Mouse (Mus musculus): ENCODE measurements around the gene Satb1.

Gene Satb1

DNA sequence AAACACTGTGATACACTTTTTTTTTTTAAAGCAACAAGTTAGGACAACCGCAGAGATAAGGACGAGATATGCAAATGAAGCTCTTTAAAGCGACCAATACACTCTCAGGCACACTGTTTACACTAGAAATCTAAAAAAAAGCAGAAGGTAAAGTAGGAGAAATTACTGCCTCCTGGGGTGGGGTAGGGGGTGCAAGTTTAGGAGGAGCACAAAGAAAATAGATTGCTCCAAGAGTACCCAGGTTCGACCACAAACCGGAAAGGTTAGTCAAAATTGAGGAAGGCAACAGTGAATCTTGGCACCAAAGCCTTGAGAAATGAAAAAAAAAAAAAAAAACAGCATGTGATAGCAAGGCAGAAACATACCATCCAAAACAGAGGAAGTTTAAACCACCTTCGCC, 18.8 kb downstream of the Satb1 start:
- no peak for DNase-seq (ENCODE audit: low read depth)

DNA sequence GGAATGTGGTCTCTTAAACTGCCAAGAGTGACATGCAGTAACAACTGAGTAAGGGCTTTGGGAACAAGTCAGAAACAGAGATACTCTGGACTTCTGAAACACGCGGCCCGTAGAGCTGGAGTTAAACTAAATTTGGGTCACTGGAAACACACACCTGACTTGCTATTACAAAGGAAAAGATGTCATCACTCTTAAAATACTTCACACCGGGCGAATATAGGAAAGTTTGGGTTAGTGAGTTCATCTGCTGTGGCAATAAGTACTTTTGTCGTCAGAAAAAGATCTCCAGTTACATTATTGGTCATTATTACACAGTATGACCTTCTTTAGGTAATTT, 19.3 kb downstream of the Satb1 start:
- no peak for DNase-seq (ENCODE audit: low read depth)

DNA sequence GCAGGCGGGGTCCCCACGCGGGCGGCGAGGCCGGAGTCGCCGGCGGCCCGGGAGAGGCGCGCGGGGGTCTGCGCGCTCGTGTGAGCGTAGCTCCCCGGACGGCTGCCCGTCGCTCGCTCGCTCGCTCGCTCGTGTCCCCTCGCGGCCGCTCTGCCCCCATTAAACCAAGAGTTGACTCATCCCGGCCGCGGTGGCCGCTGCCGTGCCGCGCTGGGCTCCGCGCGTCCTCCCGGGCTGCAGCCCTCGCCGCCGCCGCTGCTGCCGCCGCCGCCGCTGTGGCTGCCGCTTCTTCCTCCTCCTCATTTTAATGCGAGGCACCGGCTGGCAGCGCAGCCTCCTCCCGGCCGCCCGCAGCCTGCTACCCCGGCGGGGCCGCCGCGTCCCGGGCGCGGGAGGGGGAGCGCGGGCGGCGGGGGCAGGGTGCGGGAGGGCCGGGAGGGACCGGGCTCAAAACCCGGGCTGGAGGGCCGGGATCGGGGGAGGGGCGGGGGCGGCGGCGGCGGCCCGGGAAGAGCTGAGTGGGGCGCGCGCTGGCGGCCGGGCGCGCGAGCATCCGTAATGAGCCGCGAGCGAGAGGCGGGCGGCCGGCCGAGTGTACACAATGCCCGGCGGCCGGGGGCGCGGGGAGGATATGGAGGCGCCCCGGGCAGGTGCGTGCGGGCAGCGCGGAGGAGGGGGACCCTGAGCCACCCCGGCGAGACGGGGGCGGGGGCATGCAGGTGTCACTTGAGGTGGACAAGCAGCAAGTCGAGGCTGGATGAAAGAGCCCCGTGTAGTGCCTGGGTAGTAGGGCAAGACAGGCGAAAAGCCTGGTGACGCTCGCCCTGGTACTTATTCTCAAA, 19.9 kb downstream of the Satb1 start:
- DNase-seq (ENCODE audit: low read depth) = no peak

DNA sequence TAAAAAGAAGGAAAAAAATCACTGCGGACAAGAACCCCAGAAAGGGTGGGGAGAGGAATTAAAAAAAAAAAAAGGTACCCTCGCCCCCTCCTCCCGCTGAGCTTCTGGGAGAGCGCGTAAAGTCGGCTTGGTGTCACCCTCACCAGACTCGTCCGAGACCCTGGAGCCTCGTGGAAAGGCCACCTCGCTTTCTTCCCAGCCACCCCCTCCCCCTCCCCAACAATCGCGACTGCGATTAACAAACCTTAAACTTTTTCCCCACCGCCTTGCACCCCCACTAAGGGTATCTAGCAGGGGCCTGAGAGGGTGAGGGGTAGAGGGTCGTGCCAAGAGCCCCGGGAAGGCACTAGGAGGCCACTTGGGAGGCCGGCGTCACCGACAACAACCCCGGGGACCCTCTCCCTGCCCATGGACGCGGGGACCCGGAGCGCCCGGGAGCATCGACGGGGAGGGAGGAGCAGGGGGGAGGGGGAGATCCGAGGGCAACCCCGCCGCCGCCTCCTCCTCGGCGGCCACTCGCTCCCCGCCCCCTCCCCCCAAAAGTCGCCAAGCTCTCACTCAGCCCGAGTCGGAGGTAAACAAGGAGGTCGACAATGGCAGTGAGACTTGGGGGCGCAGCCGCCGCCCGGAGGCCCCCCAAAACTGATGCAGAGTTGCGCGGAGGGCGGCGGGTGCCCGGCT, 20.7 kb downstream of the Satb1 start:
- DNase-seq (ENCODE audit: low read depth) = no peak

DNA sequence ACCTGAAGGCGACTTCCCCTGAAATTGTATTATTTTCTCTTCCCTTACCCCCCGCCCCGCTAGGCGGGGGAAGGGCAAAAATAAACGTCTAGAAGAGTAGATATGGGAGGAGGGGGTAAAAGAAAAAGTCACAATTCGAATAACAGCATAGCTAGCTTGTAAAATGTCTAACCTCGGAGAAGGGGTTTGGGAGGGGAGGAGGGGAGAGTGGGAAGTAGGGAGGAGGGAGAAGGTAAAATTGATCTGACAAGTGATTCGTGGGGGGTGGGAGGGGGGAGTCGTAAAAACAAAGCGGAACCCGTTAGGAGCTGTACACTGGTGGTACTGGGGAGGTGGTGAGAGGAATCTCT, 21.2 kb downstream of the Satb1 start:
- no peak for DNase-seq (ENCODE audit: low read depth)

DNA sequence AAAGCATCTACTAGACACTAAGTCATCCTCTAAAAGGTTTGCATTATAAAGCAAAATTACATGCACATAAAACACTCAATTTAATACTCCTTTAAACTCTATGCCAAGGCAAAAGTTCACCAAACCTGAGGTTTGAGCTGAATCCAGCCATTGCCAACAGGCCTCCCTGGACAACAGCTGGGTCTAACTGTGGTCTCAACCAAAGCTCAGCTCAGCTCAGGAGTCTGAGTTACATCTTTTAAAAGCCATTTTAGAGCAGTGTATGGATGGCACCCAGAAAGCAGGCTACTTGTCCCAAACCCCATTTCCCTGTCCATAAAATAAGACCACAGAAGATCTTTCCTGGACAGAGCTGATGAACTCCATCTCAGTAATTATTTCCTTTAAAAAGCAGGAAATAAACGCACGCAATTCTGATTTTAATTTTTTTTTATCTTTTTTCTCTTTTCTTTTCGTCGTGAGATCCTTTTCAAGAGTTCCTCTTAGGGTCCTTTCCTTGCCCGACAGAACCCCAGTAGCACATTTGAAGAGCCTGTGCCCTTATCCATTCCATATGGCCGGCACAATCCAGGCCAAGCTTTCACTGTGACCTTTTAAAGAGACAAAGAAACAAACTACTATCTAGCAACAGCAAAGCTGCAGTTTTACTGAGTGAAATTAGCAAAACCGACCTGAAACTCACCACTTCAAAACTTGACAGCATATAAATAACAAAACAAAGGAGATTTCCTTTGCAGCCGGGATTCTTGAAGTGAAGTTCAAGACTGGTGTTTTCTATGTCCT, 21.8 kb downstream of the Satb1 start:
- no peak for DNase-seq (ENCODE audit: low read depth)

DNA sequence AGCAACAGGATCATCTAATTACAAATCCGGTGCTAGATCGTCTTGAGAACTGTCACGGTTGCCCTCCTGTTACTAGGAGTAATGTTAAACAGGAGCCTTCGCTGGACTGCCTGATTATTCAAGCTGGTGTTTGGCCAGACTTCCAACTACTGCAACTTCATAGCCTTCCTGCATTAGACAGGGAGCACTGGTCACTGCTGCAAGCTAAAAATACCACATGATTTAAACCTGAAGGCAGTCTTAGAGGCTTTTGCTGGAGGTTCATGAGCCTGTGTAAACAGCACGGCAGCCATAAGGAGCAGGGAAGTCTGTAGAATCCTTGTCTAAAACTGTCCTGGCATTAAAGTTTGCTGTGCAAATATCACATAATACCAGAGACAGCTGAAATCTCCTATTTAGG, 25.7 kb downstream of the Satb1 start:
- DNase-seq (ENCODE audit: low read depth) = no peak

DNA sequence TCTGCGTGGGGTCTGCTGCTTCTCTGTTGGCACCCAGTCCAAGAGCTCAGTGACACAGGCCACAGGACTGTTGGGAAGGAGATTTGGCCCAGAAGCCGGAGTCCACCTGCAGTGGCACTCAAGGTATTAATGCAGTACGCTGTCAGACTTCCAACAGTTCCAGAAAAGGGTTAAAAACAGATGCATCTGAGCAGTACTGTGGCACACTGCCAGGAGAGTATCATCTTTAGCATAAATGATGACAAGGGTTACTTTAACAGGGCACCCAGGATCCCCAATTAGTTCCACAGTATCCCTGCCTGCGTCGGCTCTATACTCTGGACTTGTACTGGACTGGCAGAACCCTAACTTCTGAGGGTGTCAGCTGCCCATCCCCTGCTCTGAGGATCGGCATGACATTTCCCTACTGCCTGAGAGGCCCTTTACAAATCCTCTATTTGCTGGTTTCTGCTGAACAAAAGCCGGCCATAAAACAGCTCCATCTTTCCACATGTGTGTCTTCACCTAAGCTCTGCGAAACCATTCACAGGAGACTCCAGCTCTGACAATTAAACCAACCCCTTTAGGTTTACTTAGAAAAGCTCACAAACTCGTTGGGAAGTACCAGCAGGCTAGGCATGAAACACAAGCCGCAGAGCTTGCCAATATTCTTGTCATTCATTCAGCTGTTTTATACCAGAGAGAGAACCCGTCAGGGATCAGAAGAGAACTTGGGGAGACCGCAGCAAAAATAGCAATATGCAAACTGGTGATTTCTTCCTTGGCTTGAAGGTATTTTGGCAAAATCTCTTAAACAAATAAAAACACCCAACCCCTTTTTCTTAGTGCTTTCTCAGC, 26.7 kb downstream of the Satb1 start:
- no peak for DNase-seq (ENCODE audit: low read depth)

DNA sequence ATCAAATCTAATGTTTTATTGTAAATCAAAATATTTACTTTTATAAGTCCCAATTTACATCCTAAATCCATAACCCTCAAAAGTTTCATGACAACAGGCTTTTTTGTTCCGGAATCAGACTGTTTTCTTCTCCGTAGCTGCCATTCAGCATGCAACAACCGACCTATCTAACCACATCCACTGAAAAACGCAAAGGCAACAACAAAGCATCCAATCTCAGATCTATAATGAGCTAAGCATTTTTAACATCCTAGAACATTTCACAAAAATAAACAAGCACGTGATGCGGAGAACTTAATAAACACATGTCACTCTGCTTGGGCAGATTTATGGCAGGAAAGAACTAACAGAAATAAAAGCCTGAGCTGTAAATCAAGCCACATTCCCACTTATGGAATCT, 32.9 kb downstream of the Satb1 start:
- no peak for DNase-seq (ENCODE audit: low read depth)

DNA sequence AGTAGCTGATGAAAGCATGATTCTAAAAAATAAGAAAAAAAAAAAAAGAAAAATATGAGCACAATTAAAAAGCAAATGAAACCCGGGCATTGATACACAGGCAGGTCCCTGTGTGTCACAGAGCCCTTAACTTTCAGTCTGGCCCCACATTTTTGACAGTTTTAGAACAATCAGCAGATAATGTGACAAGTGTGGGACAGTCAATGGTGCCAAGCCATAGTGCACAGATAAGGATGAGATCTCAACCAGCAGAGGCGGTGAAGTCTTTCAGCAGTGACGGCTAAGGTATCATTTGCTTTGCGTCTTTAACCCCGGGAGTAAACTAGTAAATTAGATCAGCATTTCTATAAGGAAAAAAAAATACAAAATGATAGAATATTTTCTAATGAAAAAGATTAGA, 36.6 kb downstream of the Satb1 start:
- DNase-seq (ENCODE audit: low read depth) = no peak

DNA sequence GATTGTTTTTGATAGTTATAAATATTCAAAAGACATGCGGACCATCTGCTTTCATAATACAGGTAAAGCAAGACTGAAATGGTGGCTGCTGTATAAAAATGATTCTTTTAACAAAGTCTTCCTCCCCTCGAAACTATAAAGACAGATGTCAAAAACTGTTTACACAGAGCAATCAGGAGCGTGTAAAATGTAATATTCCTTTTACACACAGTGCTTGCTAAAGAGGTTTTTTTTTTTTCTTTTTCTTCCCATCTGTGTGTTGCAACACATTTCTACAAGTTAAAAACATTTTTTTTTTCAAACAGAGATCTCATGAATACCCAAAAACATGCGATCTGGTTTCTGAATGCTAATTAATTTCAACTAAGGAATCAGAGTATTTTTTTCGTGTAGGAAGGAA, 41.9 kb downstream of the Satb1 start:
- DNase-seq (ENCODE audit: low read depth) = no peak

DNA sequence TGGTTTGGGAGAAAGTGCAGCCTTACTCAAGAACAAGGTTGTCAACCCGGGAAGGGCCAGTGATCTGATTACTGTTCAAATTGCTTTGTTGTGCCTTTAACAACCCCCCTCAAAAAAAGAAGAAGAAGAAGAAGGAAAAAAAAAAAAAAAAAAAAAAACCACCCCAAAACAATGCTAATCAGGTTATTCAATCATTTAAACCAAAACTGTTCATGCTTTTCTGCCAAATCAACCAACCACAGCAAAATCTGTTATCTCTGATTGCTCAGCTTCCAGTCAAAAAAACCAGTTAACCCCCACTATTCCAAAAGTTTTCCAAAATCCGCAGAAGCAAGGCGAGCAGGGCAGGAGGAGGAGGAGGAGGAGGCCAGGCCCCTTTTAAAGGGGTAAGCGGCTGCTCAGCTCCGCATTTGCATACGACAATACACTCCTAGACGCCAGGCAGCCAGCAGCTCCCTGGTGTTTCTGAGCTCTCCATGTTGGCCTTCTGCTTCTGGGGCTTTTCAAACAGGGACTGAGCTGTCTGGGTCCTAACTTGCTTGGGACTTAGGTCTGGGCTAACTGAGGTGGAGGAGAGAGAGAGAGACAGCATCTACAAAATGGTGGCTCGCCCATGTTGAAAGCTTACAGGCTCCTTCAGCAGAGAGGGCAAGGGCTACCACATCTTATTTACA, 42.6 kb downstream of the Satb1 start:
- no peak for DNase-seq (ENCODE audit: low read depth)

DNA sequence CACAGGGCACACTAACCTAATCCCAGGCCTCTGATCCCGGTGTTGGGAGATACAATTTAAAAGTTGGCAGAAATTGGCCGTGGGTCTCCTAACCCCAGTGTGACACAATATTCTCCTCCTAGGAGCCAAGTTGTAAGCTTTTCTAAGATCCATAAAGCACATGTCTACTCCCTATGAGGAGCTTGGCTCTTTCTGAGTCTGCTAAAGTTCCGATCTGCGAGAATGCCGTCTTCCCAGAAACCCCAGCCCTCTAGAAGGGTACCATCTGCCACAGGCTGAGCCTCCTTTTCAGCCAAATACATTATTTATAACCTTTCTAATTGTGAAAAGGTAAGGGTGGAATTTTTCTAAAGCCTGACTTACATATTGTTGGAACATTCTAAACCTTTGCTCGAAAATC, 43.3 kb downstream of the Satb1 start:
- no peak for DNase-seq (ENCODE audit: low read depth)

DNA sequence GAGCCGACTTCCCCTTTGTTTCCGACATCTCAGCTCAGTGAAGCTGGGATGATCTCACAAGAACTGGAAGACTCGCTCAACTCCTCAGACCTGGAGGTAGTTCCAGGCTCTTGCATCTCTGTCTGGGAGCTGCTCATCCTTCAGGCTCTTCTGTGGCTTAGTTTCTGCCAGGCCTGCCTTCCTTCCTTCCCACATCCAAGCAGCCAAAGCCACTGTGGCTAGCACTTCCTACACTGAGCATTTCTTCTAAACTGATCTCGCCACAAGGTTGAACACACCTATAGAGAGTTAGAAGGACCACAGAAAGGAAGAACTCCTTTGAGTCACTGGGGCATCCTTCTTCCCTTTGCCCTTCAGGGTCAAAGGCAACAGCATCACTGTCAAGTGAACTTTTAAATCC, 44.0 kb downstream of the Satb1 start:
- no peak for DNase-seq (ENCODE audit: low read depth)

DNA sequence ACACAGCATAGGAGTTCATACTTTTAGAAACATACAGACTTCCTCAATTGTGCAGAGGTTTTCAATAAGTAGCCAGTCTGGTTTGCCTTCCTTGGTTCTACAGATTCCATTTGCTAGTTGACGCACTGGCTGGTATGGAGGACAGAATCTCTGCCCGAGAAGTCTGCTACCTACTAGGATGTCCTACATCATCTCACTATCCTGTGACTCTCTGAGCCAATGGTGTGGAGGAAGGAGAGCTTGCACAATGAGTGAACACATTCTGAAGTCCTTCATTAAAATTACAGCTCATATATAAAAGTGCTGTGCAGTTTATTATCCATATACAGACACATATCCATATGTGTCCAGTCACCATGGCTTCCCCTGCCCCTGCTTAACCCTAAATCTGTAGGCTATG, 45.1 kb downstream of the Satb1 start:
- no peak for DNase-seq (ENCODE audit: low read depth)

DNA sequence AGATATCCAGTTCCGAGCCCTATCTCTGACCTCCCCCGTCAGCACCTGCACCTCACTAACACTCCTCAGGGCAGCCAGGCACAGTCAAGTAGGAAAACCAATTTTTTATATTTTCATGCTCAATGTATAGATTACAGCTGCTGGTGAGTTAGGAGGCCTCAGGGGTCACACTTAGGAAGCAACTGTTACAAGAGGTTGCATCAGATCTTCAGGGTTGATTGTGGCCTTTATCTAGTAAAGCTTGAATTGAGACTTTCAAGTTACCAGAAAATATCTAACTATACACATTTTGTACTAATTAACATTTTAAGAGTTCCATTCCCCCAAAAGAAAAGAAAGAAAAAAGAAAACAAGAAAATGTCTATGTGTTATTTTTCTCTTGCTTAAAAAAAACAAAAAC, 47.0 kb downstream of the Satb1 start:
- no peak for DNase-seq (ENCODE audit: low read depth)

DNA sequence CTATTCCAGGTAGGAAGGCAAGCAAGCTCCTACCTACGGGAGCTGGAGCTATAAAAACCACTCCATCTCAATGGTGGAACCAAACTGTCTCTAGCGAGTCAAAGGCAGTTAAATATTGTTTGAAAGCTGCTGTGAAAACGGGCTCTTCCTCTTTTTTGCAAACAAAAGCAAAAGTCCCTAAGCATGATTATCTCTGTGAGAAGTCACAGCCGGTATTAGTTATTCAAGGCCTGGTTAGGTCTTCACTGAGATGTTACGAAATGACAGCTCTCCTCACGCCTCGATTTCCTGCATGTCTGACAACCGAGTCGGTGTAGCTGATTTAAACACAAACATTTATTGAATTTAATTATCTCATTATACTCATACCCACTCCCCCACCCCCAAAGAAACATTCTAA, 48.2 kb downstream of the Satb1 start:
- DNase-seq (ENCODE audit: low read depth) = no peak

DNA sequence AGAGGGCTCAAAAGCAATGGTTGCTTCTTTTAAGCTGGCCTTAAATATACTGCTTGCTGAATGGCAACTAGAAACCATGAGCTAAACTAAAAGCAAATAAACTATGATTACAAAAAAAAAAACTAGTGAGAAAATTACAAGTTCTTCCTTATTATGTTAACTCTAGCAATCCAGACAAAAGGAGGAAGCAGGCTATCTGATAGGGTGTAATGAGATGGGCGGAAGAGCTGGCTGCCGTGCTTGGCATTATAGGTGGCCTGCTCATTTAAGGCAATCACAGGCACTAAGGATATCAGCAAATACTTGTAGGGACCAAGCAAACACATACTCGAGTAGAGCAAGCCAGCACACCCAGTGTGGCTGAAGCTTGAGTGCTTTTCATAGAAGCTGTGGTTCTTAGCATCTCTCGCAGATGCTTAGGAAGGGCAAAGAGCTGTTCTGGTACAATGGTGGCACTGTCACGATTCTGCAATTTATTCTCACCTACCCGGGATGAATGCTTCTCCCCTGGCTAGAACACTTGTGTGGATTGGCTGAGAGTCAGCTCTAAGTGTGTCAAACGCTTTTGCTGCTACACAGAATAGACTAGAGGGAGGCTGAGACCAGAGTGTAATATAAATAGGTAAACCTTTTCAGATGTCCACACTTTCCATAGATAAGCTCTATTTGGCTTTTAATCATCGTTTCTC, 49.4 kb downstream of the Satb1 start:
- DNase-seq (ENCODE audit: low read depth) = no peak

DNA sequence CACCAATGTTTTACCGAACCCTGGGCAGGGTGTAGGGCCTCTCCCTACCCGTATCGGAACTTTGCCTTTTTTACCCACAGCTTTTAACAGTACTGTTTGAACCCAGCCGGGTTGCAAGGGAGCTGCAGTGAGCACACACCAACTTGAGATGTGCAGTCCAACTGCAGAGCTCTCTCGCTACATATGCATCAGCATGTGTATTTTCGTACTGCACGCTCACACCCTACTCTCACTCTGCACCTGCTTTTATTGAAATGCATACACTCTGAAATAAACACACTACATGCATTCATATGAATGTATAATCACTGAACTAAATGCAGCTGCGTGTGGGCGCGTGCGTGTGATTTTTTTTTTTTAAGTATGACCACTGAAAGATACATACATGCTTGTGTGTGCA, 53.1 kb downstream of the Satb1 start:
- DNase-seq (ENCODE audit: low read depth) = no peak

DNA sequence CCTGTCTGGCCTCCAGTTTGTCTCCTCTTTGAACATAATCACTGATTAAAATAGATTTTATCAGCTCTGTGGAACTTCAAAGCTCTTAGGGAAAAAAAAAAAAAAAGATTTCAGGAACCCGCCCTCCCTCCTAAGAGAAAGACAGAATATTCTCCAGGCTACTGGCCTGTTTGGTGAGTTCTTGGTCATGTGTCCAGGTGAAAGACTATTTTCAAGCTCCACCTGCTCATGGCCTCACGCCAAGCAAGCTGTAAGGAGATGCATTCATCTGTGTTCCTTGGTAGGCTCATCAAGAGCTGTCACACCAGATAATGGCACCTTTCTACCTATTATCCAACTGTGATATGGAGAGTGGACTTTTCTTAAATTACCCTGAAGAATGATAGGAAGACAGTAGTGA, 54.1 kb downstream of the Satb1 start:
- DNase-seq (ENCODE audit: low read depth) = no peak

DNA sequence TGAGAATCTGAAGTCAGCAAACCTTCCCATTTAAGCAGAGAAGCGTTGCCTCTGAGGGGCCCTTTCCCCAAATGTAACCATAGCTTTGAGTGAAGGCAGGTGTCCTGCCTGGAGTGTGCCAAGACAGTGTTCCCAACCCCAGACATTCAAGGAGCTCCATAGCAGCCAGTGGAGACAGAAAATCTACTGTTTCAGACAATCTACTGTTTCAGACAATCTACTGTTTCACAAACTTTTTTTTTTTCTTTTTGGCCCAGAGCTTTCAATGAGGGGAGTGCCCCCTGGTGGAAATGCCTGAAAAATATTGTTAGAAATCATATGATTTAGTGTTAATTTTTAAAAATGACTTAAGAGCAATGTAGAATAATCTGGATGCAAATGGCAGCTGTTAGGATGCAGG, 55.3 kb downstream of the Satb1 start:
- peak; percentile 1 for DNase-seq (ENCODE audit: low read depth)

All from c-Kit-positive CD71-positive TER-119-negative erythroid progenitor cells, embryonic 14.5 days (primary cell).